Mouse (Mus musculus) ES-E14 (cell line): Measurements from ENCODE around the gene Agap1. TPM values are rescaled to one million over a fixed set of nuclear protein-coding genes. Genes with fewer than 3 reads are reported as not detected.

Source experiments
- DNase-seq: peaks from one replicate; pipeline ENCODE4 v3.0.0-alpha.2; 2013; ENCODE audit warnings: low read depth, low spot score
- H3K27ac ChIP-seq: 2 replicates; pipeline ENCODE4 v1.5.1; 2012; ENCODE audit warnings: low read depth, mild to moderate bottlenecking, low read length, moderate library complexity, mixed read lengths; ENCODE audit not compliant: poor library complexity, insufficient read depth, severe bottlenecking
- H3K36me3 ChIP-seq: 2 replicates; pipeline ENCODE4 v1.6.1; 2012; ENCODE audit warnings: mild to moderate bottlenecking, low read length, moderate library complexity, mixed read lengths; ENCODE audit not compliant: control insufficient read depth, poor library complexity, insufficient read depth, severe bottlenecking
- H3K4me1 ChIP-seq, 2 experiments: fragments of 150-350 bp in 1 of 2; sonication (generic) in 1 of 2; 2 replicates each; pipeline ENCODE4 v1.6.1; 2012; ENCODE audit warnings: low read length in 2 of 2, mild to moderate bottlenecking in 1 of 2, mixed read lengths in 1 of 2; ENCODE audit not compliant: control insufficient read depth in 2 of 2, insufficient read depth in 2 of 2, poor library complexity in 1 of 2
- H3K4me3 ChIP-seq, 2 experiments: fragments of 150-350 bp in 1 of 2; sonication (generic) in 1 of 2; 2 replicates each; pipeline ENCODE4 v1.5.1; 2012; ENCODE audit warnings: low read length in 2 of 2, low read depth in 1 of 2, mild to moderate bottlenecking in 1 of 2, mixed read lengths in 1 of 2; ENCODE audit not compliant: insufficient read depth in 1 of 2, poor library complexity in 1 of 2, severe bottlenecking in 1 of 2
- H3K9ac ChIP-seq: 2 replicates; pipeline ENCODE4 v1.6.1; 2012; ENCODE audit warnings: low read depth, mild to moderate bottlenecking, low read length, mixed read lengths; ENCODE audit not compliant: poor library complexity, insufficient read depth, severe bottlenecking
- H3K9me3 ChIP-seq: fragments of 150-350 bp; sonication (generic); 2 replicates; pipeline ENCODE4 v1.6.1; 2012; ENCODE audit warnings: low read depth, mild to moderate bottlenecking, low read length; ENCODE audit not compliant: control insufficient read depth, insufficient read depth
- CHD2 ChIP-seq: IDR thresholded peaks from 2 replicates; pipeline ENCODE4 v1.6.1; 2014; ENCODE audit warnings: mild to moderate bottlenecking, low read depth, low read length, inconsistent platforms
- HCFC1 ChIP-seq: IDR thresholded peaks from 2 replicates; pipeline ENCODE4 v1.6.1; 2012; ENCODE audit warnings: low read length, inconsistent platforms, borderline replicate concordance; ENCODE audit not compliant: insufficient read depth
- MAFK ChIP-seq: IDR thresholded peaks from 2 replicates; pipeline ENCODE4 v1.6.1; 2014; ENCODE audit warnings: mild to moderate bottlenecking, low read depth, low read length, inconsistent platforms; ENCODE audit not compliant: insufficient read depth
- ZC3H11A ChIP-seq: IDR thresholded peaks from 2 replicates; pipeline ENCODE4 v1.6.1; 2012; ENCODE audit warnings: low read depth, mild to moderate bottlenecking, inconsistent platforms, low read length, borderline replicate concordance
- ZNF384 ChIP-seq: IDR thresholded peaks from 2 replicates; pipeline ENCODE4 v1.6.1; 2012; ENCODE audit warnings: low read depth, low read length, inconsistent platforms
- in situ Hi-C, 2 experiments: fragments of 600-800 bp; cut with MboI; formaldehyde crosslinking; loops; one replicate each; pipeline ENCODE4 v1.15.1; 2025; ENCODE audit warnings: low sequenced_read_pairs in 2 of 2, inconsistent platforms in 1 of 2; ENCODE audit not compliant: unreplicated experiment in 2 of 2
- total RNA-seq: library from RNA; depleted of rRNA; stranded (reverse); fragments of 300-350 nt; gene quantifications from 2 replicates; pipeline ENCODE4 v1.2.3, GENCODE M21; 2012; rRNA removed

The Agap1 gene
- 19.8 and 28.2 TPM in 2 replicates for total RNA-seq

DNA sequence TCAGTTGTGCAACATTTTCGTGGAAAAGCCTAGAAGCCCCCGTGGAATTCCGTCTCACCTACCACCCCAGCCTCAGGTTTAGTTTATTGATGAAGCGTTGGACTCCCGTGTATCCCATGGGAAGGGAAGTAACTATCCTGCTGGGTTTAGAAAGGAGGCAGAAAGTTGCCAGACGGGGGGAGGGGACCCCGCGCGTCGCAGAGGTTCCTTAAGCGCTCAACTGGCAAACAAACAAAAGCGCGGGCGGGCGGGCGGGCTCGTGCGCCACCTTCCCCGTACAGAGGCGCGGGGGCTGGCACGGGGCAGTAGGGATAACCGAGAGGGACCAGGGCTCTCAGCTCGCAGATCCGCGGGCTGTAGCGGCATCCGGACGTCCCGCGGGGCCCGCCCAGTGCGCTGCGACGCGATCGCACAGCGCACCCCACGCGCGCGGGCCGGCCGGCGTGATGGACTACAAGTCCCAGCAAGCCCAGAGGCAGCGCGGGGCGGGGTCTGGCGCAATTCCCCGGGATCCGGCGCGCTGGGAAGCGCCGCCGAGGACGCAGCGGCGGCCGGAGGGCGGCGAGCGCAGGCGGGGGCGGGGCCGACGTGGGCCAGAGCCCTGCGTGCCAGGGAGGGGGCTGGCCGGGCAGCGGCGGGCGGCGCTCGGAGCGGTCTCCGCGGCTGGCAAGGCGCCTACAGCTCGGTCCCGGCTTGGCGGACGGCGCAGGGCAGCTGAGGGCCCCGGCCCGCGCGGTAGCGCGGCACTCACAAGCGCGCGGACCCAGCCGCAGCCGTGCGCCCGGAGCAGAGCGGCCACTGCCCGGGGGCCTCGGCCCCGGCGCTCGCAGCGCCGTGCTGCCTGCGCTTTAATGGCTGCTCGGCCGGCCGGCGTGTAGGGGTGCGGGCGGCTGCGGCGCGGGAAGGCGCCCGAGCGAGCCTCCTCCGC, at the start of gene Agap1:
Gene Agap1 (plus strand): TSS at position 611 of the 928 bp plus-strand sequence.
- in situ Hi-C loops, result no loop called here
- peaks cover 0 to 14% of the 10 kb centered on the region in 2 experiments; a peak in 1 of 4 replicates for H3K4me1 ChIP-seq
- DNase-seq, result peak; percentile 80
- peak within 1 kb of the TSS; percentile 67 to 85 for H3K4me3 ChIP-seq
- H3K9me3 ChIP-seq, result no peaks in the 10 kb centered on the region
- H3K9ac ChIP-seq, result peak within 1 kb of the TSS; percentile 83
- H3K36me3 ChIP-seq, result peaks cover 2% of the 10 kb centered on the region; the same call in 1 of the 2 replicates
- H3K27ac ChIP-seq, result no peak within 1 kb of the TSS
- TF ChIP-seq HCFC1 (peak; percentile 93), CHD2 (no peak), ZC3H11A (no peak), ZNF384 (no peak)

DNA sequence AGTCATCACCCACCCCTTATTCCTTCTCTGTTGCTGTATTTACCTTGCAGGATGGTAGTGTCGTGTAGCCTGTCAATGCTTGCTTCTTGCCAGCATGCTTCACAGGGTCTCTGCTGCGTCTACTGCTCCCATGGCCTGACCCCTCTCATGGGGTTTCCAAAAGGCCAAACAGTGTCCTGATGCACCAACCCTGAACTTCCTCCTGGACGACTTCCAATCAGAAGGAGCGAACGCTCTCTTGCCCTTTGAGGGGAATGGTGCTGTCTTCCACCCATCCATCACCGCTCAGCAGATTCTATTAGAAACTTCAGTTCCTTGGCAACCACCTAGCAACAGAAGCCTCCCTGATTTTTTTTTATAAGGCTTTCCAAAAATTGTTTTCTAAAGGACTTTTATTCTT, 48.6 kb upstream of the Agap1 start:
- no peak overlapping the region for H3K9ac ChIP-seq
- in situ Hi-C loops, result no loop called here
- no peak overlapping the region for H3K27ac ChIP-seq
- TF ChIP-seq CHD2 (no peak), MAFK (no peak), ZNF384 (no peak), HCFC1 (no peak), ZC3H11A (no peak)
- H3K4me3 ChIP-seq, result no peak overlapping the region
- no peaks in the 10 kb centered on the region for H3K9me3 ChIP-seq
- no peak for DNase-seq
- H3K4me1 ChIP-seq, result no peaks in the 10 kb centered on the region
- no peaks in the 10 kb centered on the region for H3K36me3 ChIP-seq

DNA sequence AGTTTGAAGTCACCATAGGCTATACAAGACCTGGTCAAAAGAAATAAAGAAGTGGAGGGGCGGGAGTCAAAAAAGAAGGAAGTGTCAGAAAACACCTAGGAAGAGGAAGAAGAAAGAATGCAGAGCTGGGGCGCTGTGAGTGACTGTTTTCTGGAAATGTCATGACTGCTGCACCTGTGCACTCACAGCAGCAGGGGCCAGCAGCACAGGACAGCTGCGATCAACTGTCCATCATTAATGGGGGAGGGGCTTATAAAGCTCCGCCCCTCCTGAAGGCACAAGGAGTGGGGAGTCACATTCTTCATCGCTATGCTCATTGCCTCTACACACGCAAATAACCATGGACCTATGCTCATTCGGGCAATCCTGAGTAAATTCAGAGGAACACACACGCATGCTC, 46.6 kb upstream of the Agap1 start:
- H3K27ac ChIP-seq, result no peak overlapping the region
- DNase-seq, result no peak
- in situ Hi-C loops, result no loop called here
- no peak overlapping the region for H3K9ac ChIP-seq
- H3K4me3 ChIP-seq, result no peak overlapping the region
- H3K36me3 ChIP-seq, result no peaks in the 10 kb centered on the region
- TF ChIP-seq MAFK (no peak), CHD2 (no peak), HCFC1 (no peak), ZC3H11A (no peak), ZNF384 (no peak)
- H3K9me3 ChIP-seq, result no peaks in the 10 kb centered on the region
- H3K4me1 ChIP-seq, result no peaks in the 10 kb centered on the region

DNA sequence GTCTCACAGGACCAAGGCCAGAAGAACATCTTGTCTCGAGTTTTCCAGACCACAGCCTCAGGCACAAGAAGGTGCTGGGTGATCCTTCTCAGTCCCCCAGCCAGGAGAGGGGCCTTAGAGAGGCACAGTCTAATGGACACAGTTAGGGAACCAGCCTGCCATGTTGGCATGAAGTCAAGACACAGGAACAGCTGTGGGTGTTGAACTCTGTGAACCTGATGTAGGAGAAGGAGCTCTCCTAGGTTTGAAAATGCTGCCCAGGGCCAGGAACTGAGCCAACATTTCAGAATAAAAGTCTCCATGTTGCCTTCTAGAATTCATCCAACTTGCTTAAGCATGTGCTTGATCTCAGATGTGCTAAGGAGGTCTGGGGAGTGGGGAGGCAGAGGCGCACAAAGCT, 41.5 kb upstream of the Agap1 start:
- in situ Hi-C loops, result no loop called here
- TF ChIP-seq ZC3H11A (no peak), CHD2 (no peak), ZNF384 (no peak), HCFC1 (no peak), MAFK (no peak)
- Histone ChIP-seq H3K4me1 (no peaks in the 10 kb centered on the region), H3K27ac (no peak overlapping the region), H3K36me3 (no peaks in the 10 kb centered on the region), H3K9ac (no peak overlapping the region), H3K9me3 (no peaks in the 10 kb centered on the region), H3K4me3 (no peak overlapping the region)
- DNase-seq, result no peak
